Mouse (Mus musculus) limb, embryonic 14.5 days (tissue): ENCODE results near the gene Ptpn21. TPM values are rescaled to one million over a fixed set of nuclear protein-coding genes. Genes with fewer than 3 reads are reported as not detected.

Experiments used
- ATAC-seq: fragments of 200-750 bp; cut with Nextera tagmentation; 2 replicates; pipeline ENCODE4 v1.8.0; 2017; ENCODE audit warnings: low read depth, moderate number of reproducible peaks, moderate TSS enrichment; ENCODE audit not compliant: low FRiP score
- DNase-seq: peaks from one replicate; pipeline ENCODE4 v3.0.0-alpha.2; 2015; ENCODE audit warnings: low spot score
- H3K27ac ChIP-seq: fragments of 300-500 bp; sonication (generic); replicated peaks from 2 replicates; pipeline ENCODE4 v1.5.1; 2014; ENCODE audit warnings: low read depth, mild to moderate bottlenecking, low read length, moderate library complexity, mixed read lengths
- H3K27me3 ChIP-seq: fragments of 300-500 bp; sonication (generic); 2 replicates; pipeline ENCODE4 v1.6.1; 2014; ENCODE audit warnings: low read length, mixed read lengths; ENCODE audit not compliant: control insufficient read depth, insufficient read depth
- H3K36me3 ChIP-seq: fragments of 300-500 bp; sonication (generic); 2 replicates; pipeline ENCODE4 v1.6.1; 2014; ENCODE audit warnings: mild to moderate bottlenecking, low read length, moderate library complexity, mixed read lengths; ENCODE audit not compliant: control insufficient read depth, insufficient read depth
- H3K4me1 ChIP-seq: fragments of 300-500 bp; sonication (generic); 2 replicates; pipeline ENCODE4 v1.6.1; 2014; ENCODE audit warnings: antibody characterized with exemption, low read length, mixed read lengths; ENCODE audit not compliant: control insufficient read depth, insufficient read depth
- H3K4me2 ChIP-seq: fragments of 300-500 bp; sonication (generic); replicated peaks from 2 replicates; pipeline ENCODE4 v1.6.1; 2014; ENCODE audit warnings: low read depth, mild to moderate bottlenecking, low read length, moderate library complexity; ENCODE audit not compliant: severe bottlenecking
- H3K4me3 ChIP-seq: fragments of 300-500 bp; sonication (generic); replicated peaks from 2 replicates; pipeline ENCODE4 v1.5.1; 2014; ENCODE audit warnings: low read length
- H3K9ac ChIP-seq: fragments of 300-500 bp; sonication (generic); 2 replicates; pipeline ENCODE4 v1.6.1; 2014; ENCODE audit warnings: mild to moderate bottlenecking, low read depth, low read length, moderate library complexity; ENCODE audit not compliant: severe bottlenecking
- H3K9me3 ChIP-seq: fragments of 300-500 bp; sonication (generic); 2 replicates; pipeline ENCODE4 v1.6.1; 2016; ENCODE audit warnings: low read length; ENCODE audit not compliant: control insufficient read depth
- POLR2A ChIP-seq: fragments of 200-500 bp; IDR thresholded peaks from 2 replicates; pipeline ENCODE4 v1.8.0; 2012; ENCODE audit warnings: inconsistent platforms, mild to moderate bottlenecking, moderate library complexity, borderline replicate concordance; ENCODE audit not compliant: insufficient read depth, insufficient read length; ENCODE audit errors: extremely low read depth
- WGBS: fragments of 180-500 bp; shearing (Covaris S2); extraction: QIAGEN DNeasy Blood & Tissue Kit; methylation state at CpG from one replicate; pipeline ENCODE4 v1.1.7; 2014; 5-methylcytosine and 5-hydroxymethylcytosine counted together
- polyA plus RNA-seq, 2 experiments: library from polyadenylated mRNA; depleted of rRNA in 1 of 2; stranded (reverse) in 1 of 2; unstranded in 1 of 2; fragments of >200 nt; fragmentation: Nextera tagmentation in 1 of 2; extraction: Ambion mirVana in 1 of 2; gene quantifications; 2 replicates each; pipeline versions ENCODE4 v1.2.1 to v1.2.3; 2012 to 2014

Ptpn21 gene
- 13.1 and 16.7 TPM in 2 replicates for polyA plus RNA-seq (2012; rRNA removed)
- 9.3 and 9.9 TPM in 2 replicates for polyA plus RNA-seq (2014; fragmentation: Nextera tagmentation; extraction: Ambion mirVana)

DNA sequence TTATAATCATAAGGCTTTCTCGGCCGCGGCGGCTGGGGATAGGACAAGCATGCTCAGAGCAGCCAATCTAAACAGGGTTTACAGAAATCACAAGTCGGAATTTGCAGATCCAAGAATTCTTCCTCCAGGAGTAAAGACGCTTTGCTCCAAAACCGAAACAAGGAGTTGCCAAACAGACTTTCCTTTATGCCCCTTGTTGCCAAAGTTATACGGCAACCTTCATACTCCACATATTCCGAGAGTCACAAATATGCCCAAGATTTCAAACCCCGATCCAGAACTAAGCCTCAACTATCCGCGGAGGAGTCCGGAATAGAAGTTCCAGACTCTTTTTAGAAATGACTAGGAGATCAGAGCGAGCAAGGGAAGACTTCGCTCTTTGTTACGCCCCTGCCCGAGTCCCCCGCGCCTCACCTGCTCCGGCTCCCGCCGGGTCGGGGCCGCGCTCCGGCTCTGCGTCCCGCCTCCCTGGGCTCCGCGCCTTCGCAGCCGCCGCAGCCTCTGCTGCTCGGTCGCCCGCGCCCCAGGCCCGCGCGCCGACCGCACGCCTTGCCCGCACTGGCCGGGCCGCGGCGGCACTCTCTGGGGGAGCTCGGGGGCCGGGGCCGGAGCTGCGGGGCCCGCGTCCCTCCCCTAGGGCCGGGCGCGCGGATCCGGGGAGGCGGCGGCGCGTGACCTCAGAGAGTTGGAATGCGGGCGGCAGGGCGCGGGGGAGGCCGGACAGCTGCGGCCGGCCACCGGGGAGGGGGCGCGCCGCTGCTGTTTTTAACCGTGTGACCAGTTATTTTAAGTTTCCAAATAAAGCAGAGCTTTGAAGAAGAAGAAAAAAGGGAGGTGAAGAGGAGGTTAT lies at the start of gene Ptpn21:
Ptpn21 (minus strand) TSS at position 455 of the 850 bp plus-strand sequence.
- under 1% methylated on average over 51 of the region's 75 CpGs for WGBS

DNA sequence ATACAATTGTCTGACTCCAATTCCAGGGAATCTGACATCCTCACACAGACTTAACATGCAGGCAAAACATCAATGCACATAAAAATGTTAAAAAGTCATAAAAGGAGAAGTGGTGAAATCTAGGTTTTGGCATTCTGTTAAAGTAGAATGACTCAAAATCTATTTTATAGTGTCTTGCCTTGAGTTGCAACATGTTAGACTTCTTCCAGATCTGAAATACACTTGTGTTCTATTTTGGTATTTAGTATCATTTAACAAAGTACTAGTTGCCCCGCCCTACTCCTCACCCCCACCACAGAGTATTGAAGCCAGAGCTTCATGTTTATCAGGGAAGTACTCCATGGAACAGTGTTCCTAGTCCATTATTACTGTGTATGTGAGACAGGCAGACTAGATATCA lies 47.0 kb upstream of the Ptpn21 start:
- DNase-seq (no peak), ATAC-seq (no peak)
- TF ChIP-seq POLR2A, result no peak
- no peak overlapping the region for H3K27ac ChIP-seq
- WGBS, result 93% methylated on average over 1 of the region's 1 CpGs
- peaks cover 81% of the 10 kb centered on the region for H3K36me3 ChIP-seq
- H3K4me1 ChIP-seq, result no peaks in the 10 kb centered on the region
- H3K27me3 ChIP-seq, result no peaks in the 10 kb centered on the region
- H3K4me3 ChIP-seq, result no peak overlapping the region
- no peaks in the 10 kb centered on the region for H3K9me3 ChIP-seq
- no peak overlapping the region for H3K9ac ChIP-seq
- no peak overlapping the region for H3K4me2 ChIP-seq

More for the DNA sequence above, at the start of gene Ptpn21:
- Histone ChIP-seq H3K4me1 (peaks cover 28% of the 10 kb centered on the region), H3K4me2 (peak within 1 kb of the TSS; percentile 76), H3K4me3 (peak within 1 kb of the TSS; percentile 77), H3K36me3 (no peaks in the 10 kb centered on the region), H3K9me3 (no peaks in the 10 kb centered on the region), H3K27me3 (no peaks in the 10 kb centered on the region), H3K27ac (peak within 1 kb of the TSS; percentile 91), H3K9ac (peak within 1 kb of the TSS; percentile 96)
- peak; percentile 66 for DNase-seq
- no peak for TF ChIP-seq POLR2A
- peak; percentile 73 for ATAC-seq

DNA sequence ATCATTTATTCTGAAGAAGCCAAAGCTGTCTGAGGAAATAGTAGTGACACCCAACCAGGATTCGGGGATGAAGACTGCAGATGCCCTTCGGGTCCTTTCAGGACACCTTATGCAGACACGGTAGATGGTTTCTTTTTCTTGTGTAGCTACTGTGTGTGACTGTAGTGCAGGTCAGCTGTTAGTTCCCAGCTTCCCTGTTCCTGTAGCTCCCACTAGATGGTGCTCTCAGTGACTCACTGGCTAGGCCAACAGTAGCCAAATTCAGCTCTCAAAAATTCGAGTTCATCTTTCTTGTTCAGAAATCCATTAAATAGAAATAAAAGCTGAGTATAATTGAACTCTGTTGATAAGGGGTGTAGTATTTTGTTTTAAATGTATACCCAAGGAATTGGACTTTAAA lies 41.9 kb upstream of the Ptpn21 start:
- Histone ChIP-seq H3K9me3 (no peaks in the 10 kb centered on the region), H3K36me3 (peaks cover 90% of the 10 kb centered on the region), H3K4me2 (no peak overlapping the region), H3K9ac (no peak overlapping the region), H3K4me3 (no peak overlapping the region), H3K27me3 (no peaks in the 10 kb centered on the region), H3K27ac (no peak overlapping the region), H3K4me1 (no peaks in the 10 kb centered on the region)
- 81% methylated on average over 4 of the region's 4 CpGs for WGBS
- TF ChIP-seq POLR2A, result no peak
- DNase-seq (no peak), ATAC-seq (no peak)

DNA sequence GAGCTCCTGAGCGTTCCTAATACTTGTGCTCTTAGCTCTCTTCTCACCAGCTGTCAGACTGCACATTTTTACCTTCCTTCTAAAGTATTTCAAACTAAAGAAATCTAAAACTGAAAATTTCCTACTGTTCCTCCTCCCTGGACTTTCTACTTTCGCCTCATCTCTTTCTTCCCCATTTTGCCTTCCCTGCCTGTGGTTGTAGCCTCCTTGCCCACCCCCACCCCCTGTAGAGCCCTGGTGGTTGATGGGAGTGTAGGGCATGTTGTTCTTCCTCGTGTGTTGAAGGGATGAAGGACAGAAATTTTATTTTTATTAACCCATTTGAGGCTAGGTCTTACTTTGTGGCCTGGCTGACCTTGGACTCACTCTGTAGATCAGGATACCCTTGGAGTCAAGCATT lies 40.3 kb upstream of the Ptpn21 start:
- Histone ChIP-seq H3K9ac (no peak overlapping the region), H3K9me3 (no peaks in the 10 kb centered on the region), H3K27me3 (no peaks in the 10 kb centered on the region), H3K36me3 (peaks cover 87% of the 10 kb centered on the region), H3K27ac (no peak overlapping the region), H3K4me3 (no peak overlapping the region), H3K4me1 (no peaks in the 10 kb centered on the region), H3K4me2 (no peak overlapping the region)
- TF ChIP-seq POLR2A, result no peak
- WGBS, result 79% methylated on average over 3 of the region's 3 CpGs
- ATAC-seq (no peak), DNase-seq (no peak)

DNA sequence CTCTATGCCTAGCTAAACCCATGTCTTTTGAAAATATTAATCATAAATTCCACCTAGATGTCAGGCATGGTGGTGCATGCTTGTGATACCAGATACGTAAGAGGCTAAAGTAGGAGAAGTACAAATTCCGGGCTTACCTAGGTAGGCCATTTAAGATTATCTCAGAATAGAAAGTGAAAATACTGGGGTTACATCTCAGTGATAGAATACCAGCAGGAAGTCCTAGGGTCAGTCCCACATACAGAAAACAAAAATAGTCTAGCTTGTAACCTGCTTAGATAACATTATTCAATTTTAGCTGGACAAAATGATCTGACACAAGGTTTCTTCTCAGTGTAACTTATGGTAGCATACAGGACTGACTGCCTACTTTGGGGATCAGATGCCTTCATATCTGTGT lies 29.0 kb upstream of the Ptpn21 start:
- Histone ChIP-seq H3K27ac (no peak overlapping the region), H3K9ac (no peak overlapping the region), H3K36me3 (peaks cover 80% of the 10 kb centered on the region), H3K27me3 (no peaks in the 10 kb centered on the region), H3K4me2 (no peak overlapping the region), H3K9me3 (no peaks in the 10 kb centered on the region), H3K4me1 (no peaks in the 10 kb centered on the region), H3K4me3 (no peak overlapping the region)
- DNase-seq, result no peak
- ATAC-seq, result no peak
- WGBS, result 96% methylated on average over 2 of the region's 2 CpGs
- TF ChIP-seq POLR2A, result no peak
